Mouse (Mus musculus) adrenal gland (tissue): ENCODE data around the gene Irf5.

Experiments used
- intact Hi-C: fragments of 180-260 bp; cut with DNase I; formaldehyde crosslinking; loops from one replicate; pipeline ENCODE4 v1.15.1; 2025
- long read RNA-seq, 2 experiments: library from polyadenylated mRNA; unstranded; transcript quantifications; one replicate each; pipeline ENCODE4 v2.0.0; 2020; ENCODE audit warnings: borderline replicate concordance in 1 of 2; ENCODE audit not compliant: insufficient replicate concordance in 1 of 2

The Irf5 gene
- long read RNA-seq, experiment 1, partial matches to known transcripts, result 0 of 4 reads
- long read RNA-seq, experiment 1, other reads (novel, unspliced or antisense), result 2 of 4 reads
- long read RNA-seq, experiment 2, transcript Irf5-201 (9 exons, 2,189 nt), result major isoform, 7 of 8 reads
- long read RNA-seq, experiment 2, partial matches to known transcripts, result 0 of 8 reads
- long read RNA-seq, experiment 2, other reads (novel, unspliced or antisense), result 1 of 8 reads

GRCm38 (mm10) chr6:29526281-29527251 lies at the start of gene Irf5:
TSS of gene Irf5 (plus strand) at chr6:29526625.
- intact Hi-C loops, result no loop called here

GRCm38 (mm10) chr6:29482691-29483090 lies 43.7 kb upstream of the Irf5 start:
- intact Hi-C loops, result loop anchor here (10.0 kb wide), 1 partner anchor 88 kb away; the partner anchor contains the start of gene Ccdc136

GRCm38 (mm10) chr6:29484716-29485559 lies 41.5 kb upstream of the Irf5 start:
- intact Hi-C loops, result loop anchor here (10.0 kb wide), 1 partner anchor 90 kb away; the partner anchor contains the start of gene Ccdc136

GRCm38 (mm10) chr6:29485951-29486350 lies 40.5 kb upstream of the Irf5 start:
- intact Hi-C loops, result loop anchor here (10.0 kb wide), 1 partner anchor 91 kb away; the partner anchor contains the start of gene Ccdc136

- intact Hi-C loops, result no loop called here
These were observed 32.3 kb upstream of the Irf5 start for GRCm38 (mm10) chr6:29494101-29494500.

GRCm38 (mm10) chr6:29496270-29496669 lies 30.2 kb upstream of the Irf5 start:
- intact Hi-C loops, result no loop called here

- intact Hi-C loops, result no loop called here
These were observed 28.6 kb upstream of the Irf5 start for GRCm38 (mm10) chr6:29497791-29498190.

- intact Hi-C loops, result no loop called here
These were observed 26.2 kb upstream of the Irf5 start for GRCm38 (mm10) chr6:29500177-29500576.

GRCm38 (mm10) chr6:29500810-29501209 lies 25.6 kb upstream of the Irf5 start:
- intact Hi-C loops, result no loop called here

GRCm38 (mm10) chr6:29501599-29501998 lies 24.8 kb upstream of the Irf5 start:
- intact Hi-C loops, result no loop called here

- intact Hi-C loops, result no loop called here
These were observed 20.9 kb upstream of the Irf5 start for GRCm38 (mm10) chr6:29505493-29505892.

GRCm38 (mm10) chr6:29506834-29507233 lies 19.6 kb upstream of the Irf5 start:
- intact Hi-C loops, result no loop called here

- intact Hi-C loops, result no loop called here
These were observed 18.7 kb upstream of the Irf5 start, which contains the start of gene Kcp for GRCm38 (mm10) chr6:29507447-29508309. TSS of gene Kcp (minus strand) at chr6:29507952.

GRCm38 (mm10) chr6:29509086-29509485 lies 17.3 kb upstream of the Irf5 start:
- intact Hi-C loops, result no loop called here

- intact Hi-C loops, result no loop called here
These were observed 13.1 kb upstream of the Irf5 start for GRCm38 (mm10) chr6:29513284-29513683.

GRCm38 (mm10) chr6:29517139-29517538 lies 9.3 kb upstream of the Irf5 start:
- intact Hi-C loops, result loop anchor here (2.0 kb wide), 1 partner anchor 134 kb away; no protein-coding TSS in a partner anchor

- intact Hi-C loops, result no loop called here
These were observed 3.7 kb upstream of the Irf5 start for GRCm38 (mm10) chr6:29522626-29523300.

- intact Hi-C loops, result no loop called here
These were observed 3.0 kb upstream of the Irf5 start for GRCm38 (mm10) chr6:29523301-29524033.

- intact Hi-C loops, result no loop called here
These were observed 2.4 kb upstream of the Irf5 start for GRCm38 (mm10) chr6:29524034-29524489.
